Mouse (Mus musculus): ENCODE measurements around the gene Zxdc.
A peak's percentile ranks its signal among the peaks of the same experiment; 100 is the strongest.

Gene Zxdc

DNA sequence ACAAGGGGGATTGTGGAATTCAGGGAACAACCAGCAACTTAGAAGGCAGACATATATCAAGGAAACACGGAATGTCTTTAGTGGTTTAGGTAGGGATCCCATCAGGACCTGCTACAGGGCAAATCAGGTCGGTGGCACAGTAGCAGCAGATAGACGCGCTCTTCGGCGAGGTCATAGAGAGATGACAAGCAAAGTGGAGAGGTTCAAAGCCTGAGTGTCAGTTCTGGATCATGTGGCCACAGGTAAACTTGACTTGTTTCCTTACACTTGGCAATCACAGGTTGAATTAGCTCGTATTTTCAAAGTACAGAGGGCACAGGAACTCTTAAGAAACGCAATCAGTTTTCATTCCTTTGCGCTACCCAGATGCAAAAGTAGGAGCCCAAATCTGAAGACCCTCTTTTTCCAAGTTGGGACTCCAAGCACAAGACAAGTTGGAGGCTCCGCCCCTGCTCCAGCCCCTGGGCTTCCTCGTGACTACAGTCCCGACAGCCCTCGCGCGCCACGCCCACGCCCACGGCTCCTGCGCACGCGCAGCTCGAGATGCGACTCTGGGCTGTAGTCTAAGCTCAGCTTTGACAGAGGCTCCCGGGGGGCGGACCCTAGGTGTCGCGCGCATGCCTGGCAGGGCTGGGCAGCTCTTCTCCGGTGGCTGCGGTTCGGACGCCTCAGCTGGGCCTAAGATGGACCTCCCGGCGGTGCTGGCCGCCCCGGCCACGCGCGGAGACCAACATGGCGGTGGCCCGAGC is at the start of gene Zxdc:
Gene Zxdc (plus strand): TSS at position 517 of the 749 bp plus-strand sequence.
- DNase-seq (ENCODE audit: low spot score) = peak; percentile 99

DNA sequence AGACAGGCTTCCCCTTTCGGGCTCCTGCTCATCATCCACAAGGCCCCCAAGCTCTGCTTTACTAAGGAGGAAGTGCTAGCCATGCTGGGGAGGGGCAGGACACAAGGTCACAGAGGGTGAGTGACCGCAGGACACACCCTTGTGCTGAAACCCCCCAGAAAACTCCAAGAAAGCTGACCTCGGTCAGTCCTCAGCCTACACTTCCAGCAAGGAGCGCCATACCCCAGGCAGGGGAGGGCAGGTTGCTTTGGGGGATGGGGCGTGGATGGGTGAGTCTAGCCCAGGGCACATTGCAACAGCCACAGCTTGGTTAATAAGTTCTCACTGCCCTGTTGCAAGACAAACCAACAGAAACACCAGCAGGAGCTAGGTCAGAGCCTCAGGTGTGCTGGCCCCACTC is 48.9 kb upstream of the Zxdc start:
- DNase-seq (ENCODE audit: low spot score) = no peak

DNA sequence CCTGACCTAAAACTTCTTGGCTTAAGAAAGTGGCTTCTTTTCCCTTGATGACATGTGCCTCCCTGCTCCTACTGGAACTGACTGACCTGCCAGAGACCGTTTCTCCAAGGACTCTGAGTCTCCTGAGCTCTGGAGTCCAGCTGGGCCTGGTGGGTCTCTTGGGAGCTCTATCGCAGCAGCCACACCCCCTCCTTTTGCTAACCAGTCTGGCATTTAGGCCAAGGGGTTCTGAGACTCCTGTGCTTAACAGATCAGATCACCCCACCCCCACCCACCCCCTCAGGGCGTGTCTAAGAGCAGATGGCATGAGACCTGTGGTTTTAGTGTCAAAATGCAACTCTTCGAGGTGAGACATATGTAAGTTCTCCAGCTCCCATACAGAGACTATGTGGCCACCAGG is 47.5 kb upstream of the Zxdc start:
- no peak for DNase-seq (ENCODE audit: low spot score)

DNA sequence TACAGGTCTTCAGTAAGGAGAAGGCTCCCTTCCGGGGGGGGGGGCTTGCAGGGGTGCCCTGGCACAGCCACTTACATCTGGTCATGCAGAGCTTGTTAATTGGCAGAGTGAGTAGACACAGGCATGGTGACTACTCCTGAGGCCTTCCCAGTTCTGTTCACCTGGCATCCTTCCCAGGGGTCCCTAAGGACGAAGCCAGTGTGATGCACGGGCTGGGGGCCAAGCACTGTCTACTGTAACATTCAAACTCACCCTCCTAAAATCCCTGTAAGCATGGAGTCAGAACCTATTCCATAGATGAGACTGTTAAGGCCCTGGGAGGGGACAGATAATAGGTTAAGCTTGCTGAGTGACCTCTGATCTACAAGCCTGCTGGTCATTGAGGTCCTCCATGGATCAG is 45.3 kb upstream of the Zxdc start:
- DNase-seq (ENCODE audit: low spot score) = no peak

DNA sequence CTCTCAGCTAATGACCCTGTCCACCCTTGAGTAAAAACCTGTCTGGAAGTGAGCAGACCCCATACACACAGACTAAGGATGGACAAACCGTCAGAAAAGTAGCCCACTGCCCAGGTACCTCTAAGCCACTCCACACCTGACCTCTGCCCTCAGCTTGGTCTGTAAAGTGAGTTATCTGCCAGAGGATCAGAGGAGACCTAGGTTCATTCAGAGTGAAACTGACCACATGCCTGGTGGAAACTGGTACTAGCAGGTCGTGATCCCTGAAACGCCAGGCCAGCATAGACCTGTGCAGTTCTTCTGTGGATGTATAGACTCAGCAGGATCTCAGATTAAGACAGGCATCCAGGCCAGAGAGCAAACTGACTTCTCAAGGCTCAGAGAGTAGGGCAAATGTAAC is 44.8 kb upstream of the Zxdc start:
- DNase-seq (ENCODE audit: low spot score) = no peak

DNA sequence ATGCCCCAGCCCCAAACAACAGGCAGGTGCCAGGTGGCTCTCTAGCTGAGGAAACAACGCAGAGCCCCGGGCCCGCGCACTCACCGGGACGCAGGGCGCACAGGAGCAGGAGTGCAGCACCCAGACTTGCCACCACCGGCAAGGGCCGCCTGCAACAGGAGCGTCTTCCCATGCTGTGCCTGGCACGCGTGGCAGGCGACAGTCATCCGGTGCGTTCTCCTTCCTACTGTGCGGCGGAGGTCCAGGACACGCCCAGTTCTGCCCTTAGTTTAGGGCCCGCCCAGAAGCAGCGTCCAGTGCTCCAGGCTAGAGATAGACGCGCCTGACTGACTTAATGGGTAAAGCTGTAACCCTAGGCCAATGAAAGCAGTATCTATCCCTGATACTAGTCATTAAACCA is 44.3 kb upstream of the Zxdc start, which contains the start of gene Chst13:
Gene Chst13 (minus strand): TSS at position 195 of the 400 bp plus-strand sequence.
- DNase-seq (ENCODE audit: low spot score) = peak; percentile 20

DNA sequence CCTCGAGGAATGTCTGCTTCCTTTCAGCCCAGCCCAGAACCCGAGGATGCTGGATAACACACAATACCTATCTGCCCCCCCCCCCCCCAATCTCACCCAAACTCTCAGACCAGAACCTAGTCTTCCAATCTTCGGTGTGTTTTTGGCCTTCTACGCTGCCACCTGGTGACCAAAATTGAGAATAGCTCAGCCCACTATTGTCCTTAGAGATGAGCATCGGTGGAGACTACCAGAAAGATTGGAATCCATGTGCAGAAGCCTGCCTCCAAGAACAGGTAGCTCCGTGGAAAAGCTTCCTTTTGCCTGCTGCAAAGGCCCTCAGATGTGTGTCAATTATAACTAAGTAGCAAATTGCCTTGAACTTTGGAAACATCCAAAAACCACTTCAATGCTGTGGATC is 41.6 kb upstream of the Zxdc start:
- DNase-seq (ENCODE audit: low spot score) = no peak

DNA sequence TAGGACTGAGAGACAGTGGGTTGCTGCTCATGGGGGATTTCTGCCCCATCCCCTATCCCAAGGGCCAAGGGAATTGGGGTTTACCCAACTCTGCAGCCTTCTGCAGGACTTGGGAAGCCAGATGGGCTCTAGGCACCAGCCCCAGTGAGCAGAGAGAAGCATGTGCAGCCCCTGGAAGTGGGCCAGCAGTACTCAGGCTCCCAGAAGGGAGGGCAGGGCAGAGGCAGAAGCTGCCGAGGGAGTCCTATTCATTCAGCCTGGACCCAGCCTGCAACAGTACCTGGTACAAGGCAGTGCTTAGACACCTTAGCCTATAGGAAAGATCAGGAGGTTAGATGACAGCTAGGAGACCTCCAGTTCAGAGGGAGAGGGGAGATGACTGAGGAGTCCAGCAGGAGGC is 39.3 kb upstream of the Zxdc start:
- no peak for DNase-seq (ENCODE audit: low spot score)

DNA sequence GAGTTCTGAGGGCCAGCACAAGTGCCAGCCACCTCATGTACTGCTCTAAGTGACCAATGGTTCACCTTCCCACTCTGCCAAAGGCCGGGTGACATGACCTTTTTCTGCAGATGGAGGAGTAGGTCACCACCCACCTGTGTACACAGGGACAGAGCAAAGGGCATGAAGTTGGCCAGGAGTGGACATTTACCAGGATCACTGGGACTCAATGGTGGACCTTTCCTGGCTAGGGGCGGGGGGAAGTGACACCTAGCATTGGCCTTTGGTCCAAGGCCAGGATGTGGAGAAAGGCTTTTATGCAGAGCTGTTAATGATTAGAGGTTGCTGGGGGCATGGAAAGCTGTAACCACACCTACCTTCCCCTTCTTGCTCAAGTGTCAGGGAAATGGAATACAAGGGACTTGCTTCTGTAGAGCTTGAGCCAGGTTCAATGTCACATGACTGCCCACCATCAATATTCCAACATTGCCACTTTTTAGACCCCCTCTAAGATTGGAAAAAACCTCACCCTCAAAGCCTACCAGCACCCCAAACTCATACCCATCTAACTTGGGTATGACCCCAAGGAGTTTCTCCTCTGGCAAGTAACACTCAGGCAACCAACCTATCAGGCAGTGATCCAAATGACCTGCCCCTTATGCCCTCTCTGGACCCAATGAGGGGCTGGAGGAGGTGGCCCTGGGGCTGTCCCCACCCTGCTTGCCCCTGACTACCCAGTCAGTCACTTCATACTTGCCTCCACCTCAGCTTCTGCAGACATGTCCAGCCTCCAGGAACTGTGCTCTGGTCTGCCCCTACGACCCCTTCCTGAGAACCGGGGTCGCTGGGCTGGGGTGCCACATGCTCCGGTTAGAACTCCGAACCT is 36.5 kb upstream of the Zxdc start, which contains the start of gene Uroc1:
Gene Uroc1 (plus strand): TSS at position 724 of the 865 bp plus-strand sequence.
- DNase-seq (ENCODE audit: low spot score) = no peak

DNA sequence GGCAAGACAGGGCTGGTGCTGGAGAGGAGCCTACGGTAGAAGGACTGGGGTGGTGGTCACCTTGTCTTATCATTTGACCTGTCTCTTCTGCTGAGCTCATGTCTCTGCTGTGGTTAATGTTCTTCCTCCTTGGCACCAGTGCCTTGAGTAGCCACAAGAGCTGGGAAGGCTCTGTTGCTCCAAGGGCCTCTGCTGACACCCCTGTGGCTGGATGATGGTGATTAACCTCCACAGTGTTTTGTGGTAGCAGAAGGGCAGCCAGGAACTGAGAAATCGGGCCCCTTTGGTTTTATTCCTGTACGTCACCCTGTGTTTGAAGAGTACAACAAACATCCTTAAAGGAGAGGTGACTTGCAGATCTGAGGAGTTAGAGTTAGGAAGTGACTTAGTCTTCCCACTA is 35.0 kb upstream of the Zxdc start:
- DNase-seq (ENCODE audit: low spot score) = no peak

DNA sequence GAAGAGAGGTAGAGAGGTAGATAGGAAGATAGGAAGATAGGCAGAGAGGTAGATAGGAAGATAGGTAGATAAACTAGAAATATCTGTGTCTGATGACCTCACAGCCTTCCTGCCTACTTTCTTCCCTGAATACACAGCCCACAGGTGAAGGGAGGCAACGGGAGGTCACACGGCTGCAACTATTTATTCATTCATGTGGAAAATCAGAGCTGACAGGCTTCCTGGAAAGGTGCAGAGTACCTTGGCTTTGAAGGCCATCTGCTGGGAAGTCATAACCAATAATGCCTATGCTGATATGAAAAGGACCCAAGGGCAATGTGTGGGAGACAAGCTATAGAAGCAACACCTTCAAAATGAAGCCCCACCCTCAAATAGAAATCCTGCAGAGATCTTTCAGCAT is 26.9 kb upstream of the Zxdc start:
- DNase-seq (ENCODE audit: low spot score) = no peak

DNA sequence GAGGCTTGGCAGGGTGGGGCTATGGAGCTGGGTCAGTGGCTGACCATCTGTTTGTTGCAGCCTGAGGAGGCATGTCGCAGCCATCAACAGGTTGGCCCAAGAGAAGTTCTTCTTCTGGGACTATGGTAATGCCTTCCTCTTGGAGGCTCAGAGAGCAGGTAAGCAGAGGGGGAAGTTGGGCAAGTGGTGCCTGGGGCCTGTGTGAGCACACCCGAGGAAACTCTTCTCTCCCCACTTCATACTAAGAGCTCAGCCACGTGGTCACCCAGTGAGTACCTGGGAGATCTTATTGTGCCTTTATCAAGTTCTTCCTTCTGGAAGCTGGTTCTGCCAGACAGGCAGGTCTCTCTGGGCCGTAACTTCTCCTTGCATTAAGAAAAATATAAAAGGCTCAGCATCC is 22.1 kb upstream of the Zxdc start:
- DNase-seq (ENCODE audit: low spot score) = peak; percentile 57

DNA sequence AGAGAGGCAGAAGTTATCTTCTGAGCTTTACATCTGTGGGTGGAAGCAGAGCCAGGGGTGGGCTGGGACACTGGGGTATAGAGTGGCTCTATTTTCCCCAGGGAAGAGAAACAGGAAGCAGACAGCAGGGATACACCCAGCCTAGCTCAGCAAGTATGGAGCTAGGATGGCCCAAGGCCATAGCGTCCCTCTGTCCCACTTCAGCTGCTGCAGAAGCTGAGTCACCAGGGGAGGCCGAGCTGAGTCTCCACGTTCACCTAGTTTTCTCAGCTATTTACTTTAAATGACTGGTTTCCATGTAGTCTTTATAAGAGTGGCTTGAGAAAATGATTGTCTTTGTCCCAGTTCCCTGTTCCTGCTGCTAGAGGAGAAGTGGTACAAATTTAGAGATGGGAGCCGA is 20.8 kb upstream of the Zxdc start:
- DNase-seq (ENCODE audit: low spot score) = no peak

DNA sequence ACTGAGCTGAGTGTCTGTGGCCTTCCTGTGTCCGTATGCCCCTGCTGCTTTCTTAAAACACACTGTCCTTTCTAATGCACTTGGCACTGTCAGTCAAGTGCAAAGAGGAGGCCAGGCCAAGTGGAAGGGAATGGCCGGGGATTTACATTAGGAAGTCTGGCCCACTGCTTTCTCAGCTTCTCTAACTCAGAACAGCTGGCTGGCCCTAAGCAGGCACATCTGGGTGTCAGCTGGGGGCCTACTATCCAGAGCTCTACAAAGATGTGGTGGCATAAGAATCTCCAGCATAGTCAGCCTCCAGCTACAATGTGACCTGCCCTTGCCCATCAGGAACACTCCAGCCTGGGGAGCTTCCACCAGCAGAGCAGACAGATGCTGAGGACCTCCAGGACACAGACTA is 19.3 kb upstream of the Zxdc start:
- no peak for DNase-seq (ENCODE audit: low spot score)

DNA sequence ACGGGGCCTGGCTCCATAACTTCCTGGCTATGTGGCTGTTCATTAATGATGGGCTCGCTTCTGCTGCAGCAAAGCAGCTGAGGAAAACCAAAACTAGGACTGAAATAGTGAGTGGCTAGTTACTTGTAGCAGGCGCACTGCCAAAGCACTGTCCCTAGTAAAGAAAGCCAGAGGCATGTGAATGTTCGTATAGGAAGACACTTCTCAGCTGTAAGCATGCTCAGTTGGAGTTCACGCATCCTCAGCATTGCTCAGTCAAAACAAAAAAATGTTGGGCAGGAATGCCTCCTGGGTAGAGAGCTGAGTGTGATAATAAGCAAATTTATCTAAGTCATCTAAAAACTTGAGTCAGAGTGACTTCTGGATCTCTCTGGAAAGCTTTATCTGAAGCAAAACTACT is 11.2 kb upstream of the Zxdc start:
- no peak for DNase-seq (ENCODE audit: low spot score)

DNA sequence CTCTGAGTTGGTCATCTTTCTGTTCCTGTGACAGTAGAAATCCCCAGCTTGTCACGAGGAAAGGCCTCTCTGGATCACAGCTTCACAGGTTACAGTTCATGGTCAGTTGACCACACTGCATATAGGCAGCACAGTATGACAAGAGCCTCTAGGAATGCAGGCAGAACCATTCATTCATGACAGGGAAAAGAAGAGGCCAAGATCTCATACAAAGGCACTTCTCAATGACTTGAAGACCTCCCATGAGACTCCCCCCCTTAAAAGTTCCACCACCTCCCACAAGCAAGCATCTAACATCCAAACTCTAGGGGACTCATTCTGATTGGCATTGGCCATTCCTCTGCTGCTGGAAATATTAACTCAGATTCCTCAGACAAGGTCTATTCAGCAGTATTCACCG is 9.8 kb upstream of the Zxdc start:
- DNase-seq (ENCODE audit: low spot score) = no peak

DNA sequence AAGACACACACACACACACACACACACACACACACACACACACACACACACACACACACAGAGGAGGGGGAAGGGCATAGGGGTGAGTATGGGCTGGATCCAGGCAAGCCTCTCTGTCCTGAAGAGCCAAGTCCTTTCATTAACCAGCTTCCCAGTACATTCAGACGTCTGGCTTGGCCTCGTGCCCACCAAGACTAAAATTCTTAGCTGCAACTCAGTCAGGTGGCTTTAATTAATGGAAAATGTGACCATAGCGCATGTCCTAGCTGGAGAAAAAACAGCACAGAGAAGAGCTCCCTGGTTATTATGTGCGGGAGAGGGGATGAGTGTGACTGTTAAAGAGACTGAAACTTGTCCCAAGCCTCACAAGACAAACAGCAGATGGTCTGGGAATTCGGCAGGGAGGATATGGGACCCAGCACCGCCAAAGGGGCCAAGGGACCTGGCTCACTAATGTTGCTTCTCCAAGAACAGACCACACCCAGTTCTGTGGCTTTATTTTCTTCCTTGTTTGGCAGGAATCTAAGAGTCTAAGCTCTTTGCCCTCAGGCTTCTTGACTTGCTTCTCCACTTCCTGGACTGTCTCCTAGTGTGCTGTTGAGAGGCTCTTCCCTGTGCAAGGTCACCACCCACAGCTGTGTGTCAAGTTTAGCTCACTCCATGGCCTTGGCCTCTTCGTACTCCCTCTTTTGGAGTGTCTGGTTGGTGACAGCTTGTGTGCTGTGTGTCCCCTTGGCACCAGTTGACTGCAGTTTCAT is 9.1 kb upstream of the Zxdc start:
- DNase-seq (ENCODE audit: low spot score) = peak; percentile 53

DNA sequence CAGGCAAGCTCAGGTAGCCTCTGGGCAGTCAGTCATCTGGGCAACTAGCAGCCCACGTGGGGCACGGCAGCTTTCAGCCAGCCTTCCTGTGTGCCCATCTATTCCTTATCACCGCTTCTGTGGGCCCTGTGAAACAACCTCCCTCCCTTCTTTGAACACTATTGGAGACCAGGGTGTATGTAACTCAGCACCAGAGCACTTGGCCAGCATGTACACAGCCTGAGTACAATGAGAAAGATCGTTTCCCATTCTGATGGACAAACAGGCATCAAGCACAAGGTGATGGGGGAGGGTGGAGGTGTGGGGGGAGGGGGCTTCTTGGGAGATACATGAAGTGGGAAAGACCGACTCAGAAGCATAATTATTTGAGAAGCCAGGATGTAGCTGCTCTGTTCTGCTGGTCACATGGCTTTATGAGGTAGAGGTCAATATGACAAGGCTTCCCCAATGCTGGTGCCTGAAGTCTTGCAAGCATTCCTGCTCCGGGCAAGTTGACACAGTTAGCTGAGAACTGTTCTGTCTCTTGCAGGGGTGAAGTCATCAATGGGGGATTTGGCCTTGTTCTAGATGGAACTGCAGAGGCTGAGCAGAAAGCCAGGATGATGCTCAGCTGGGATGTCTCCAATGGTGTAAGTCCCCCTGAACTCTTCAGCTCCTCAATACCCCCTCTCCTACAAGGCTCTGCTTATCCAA is 8.2 kb upstream of the Zxdc start:
- no peak for DNase-seq (ENCODE audit: low spot score)

DNA sequence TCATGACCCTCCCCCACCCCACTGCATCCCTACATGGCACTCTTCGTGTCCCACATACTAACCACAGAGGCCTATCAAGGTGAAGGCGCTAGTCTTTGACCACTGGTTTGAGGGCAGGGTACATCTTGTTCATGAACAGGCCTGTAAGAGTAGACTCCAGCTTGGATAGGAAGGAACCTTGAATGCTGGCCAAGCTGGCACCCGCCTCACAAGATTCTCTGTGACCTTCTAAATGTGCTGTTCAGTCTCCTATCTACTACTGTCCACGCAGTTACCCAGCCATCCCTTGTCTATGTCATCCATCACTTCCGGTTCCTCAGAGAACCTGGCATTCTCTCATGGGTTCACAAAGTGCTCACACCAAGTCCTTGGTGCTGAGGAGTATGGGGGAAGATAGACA is 6.0 kb upstream of the Zxdc start:
- no peak for DNase-seq (ENCODE audit: low spot score)

DNA sequence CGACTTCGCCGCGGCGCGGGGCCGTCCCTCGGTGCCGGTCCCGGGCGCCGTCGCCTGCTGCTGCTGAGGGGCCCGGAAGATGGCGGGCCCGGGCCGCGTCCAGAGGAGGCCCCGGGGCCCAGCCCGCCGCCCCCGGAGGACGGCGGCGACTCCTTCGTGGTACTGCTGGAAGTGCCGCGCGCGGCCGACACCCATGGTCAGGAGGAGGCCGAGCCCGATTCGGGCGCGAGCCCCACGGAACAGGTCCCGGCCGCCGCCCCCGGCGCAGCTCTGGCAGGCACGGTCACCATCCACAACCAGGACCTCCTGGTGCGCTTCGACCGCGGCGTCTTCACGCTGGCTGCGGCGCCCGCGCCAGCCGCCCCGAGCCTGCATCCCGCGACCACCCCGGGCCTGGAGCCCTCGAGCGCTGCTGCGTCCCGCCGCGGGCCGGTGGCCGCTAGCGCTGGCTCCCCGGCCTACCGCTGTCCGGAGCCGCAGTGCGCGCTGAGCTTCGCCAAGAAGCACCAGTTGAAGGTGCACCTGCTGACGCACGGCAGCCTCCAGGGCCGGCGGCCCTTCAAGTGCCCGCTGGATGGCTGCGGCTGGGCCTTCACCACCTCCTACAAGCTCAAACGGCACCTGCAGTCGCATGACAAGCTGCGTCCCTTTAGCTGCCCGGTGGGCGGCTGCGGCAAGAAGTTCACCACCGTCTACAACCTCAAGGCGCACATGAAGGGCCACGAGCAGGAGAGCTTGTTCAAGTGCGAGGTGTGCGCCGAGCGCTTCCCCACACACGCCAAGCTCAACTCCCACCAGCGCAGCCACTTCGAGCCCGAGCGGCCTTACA is 647 bp downstream of the Zxdc start:
- DNase-seq (ENCODE audit: low spot score) = peak; percentile 13

DNA sequence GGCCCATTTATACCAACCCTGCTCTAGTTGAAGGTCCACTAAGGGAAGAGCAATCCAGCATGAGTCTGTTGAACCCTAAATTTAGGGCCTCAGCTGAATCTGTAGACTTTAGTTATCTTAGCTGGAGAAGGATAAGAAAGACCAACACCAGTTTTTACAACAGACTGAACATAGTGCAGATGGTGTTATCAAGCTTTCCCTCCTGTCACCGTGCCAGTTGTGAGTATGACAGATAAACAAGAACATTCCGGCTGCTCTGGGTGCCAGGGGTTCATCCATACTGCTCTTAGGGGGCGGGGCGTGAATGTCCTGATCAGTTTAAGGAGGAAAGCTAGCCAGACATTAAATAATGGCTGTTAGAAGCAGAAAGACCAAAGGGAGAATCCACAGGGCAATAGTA is 5.4 kb downstream of the Zxdc start:
- peak; percentile 52 for DNase-seq (ENCODE audit: low spot score)

All from lung, postnatal 25 days (tissue).